Mouse (Mus musculus) C2C12 (cell line): Measurements from ENCODE around the gene B4galt1.

Source experiments
- CTCF ChIP-seq: IDR thresholded peaks from one replicate; pipeline ENCODE4 v1.5.1; 2011; ENCODE audit not compliant: control insufficient read depth, insufficient read depth, insufficient read length
- MAX ChIP-seq: IDR thresholded peaks from one replicate; pipeline ENCODE4 v1.6.1; 2011; ENCODE audit warnings: mild to moderate bottlenecking, control low read depth
- MYOD1 ChIP-seq: IDR thresholded peaks from one replicate; pipeline ENCODE4 v1.6.1; 2011; ENCODE audit warnings: low read depth; ENCODE audit not compliant: control insufficient read depth, insufficient read length

- TF ChIP-seq CTCF: no peak
- no peak for TF ChIP-seq MAX
- TF ChIP-seq MYOD1: no peak
Measured at GRCm38 (mm10) chr4:40829654-40830400, 24.0 kb downstream of the B4galt1 start.
